Mouse (Mus musculus): ENCODE results near the gene Gpsm2. TPM values are rescaled to one million over a fixed set of nuclear protein-coding genes. Genes with fewer than 3 reads are reported as not detected.
"Not testable (repeated sequence)": the region's sequence is repeated elsewhere in the genome, so short reads cannot be mapped to it uniquely, and the experiment has no call there.

The Gpsm2 gene
- polyA plus RNA-seq, 1 experiment from 2014 or later: 31.3 TPM

GRCm38 (mm10) chr3:108689979-108690378 is 32.1 kb downstream of the Gpsm2 start:
- no peaks in the 10 kb centered on the region for H3K4me1 ChIP-seq (replicated peaks)
- no peaks in the 10 kb centered on the region for H3K9me3 ChIP-seq
- H3K9ac ChIP-seq: no peak overlapping the region
- no peak overlapping the region for H3K4me3 ChIP-seq
- no peak overlapping the region for H3K27ac ChIP-seq (replicated peaks)
- peaks cover 55% of the 10 kb centered on the region for H3K36me3 ChIP-seq
- H3K4me2 ChIP-seq: no peak overlapping the region
- H3K27me3 ChIP-seq: no peaks in the 10 kb centered on the region
- WGBS: 94% methylated on average over 4 of the region's 4 CpGs
- ATAC-seq (ENCODE audit: low read depth): no peak

- peaks cover 51% of the 10 kb centered on the region for H3K36me3 ChIP-seq
Measured at GRCm38 (mm10) chr3:108689446-108689845, 32.7 kb downstream of the Gpsm2 start.

GRCm38 (mm10) chr3:108689015-108689441 is 33.1 kb downstream of the Gpsm2 start:
- no peak overlapping the region for H3K27ac ChIP-seq (replicated peaks)
- H3K4me3 ChIP-seq: no peak overlapping the region
- H3K4me2 ChIP-seq: no peak overlapping the region
- no peak overlapping the region for H3K9ac ChIP-seq
- no peaks in the 10 kb centered on the region for H3K9me3 ChIP-seq
- WGBS: 71% methylated on average over 6 of the region's 6 CpGs
- peaks cover 51% of the 10 kb centered on the region for H3K36me3 ChIP-seq
- no peaks in the 10 kb centered on the region for H3K4me1 ChIP-seq (replicated peaks)
- ATAC-seq (ENCODE audit: low read depth): no peak
- no peaks in the 10 kb centered on the region for H3K27me3 ChIP-seq

More at GRCm38 (mm10) chr3:108689446-108689845, 32.7 kb downstream of the Gpsm2 start:
- H3K4me2 ChIP-seq: no peak overlapping the region
- no peak overlapping the region for H3K9ac ChIP-seq
- H3K27ac ChIP-seq (replicated peaks): no peak overlapping the region
- no peaks in the 10 kb centered on the region for H3K27me3 ChIP-seq
- H3K9me3 ChIP-seq: no peaks in the 10 kb centered on the region
- no peak overlapping the region for H3K4me3 ChIP-seq
- H3K4me1 ChIP-seq (replicated peaks): no peaks in the 10 kb centered on the region
- no peak for ATAC-seq (ENCODE audit: low read depth)
- WGBS: 86% methylated on average over 8 of the region's 8 CpGs

- no peak for ATAC-seq (ENCODE audit: low read depth)
Measured at GRCm38 (mm10) chr3:108685701-108686100, 36.4 kb downstream of the Gpsm2 start.

GRCm38 (mm10) chr3:108683597-108683996 is 38.5 kb downstream of the Gpsm2 start:
- H3K36me3 ChIP-seq: peaks cover 81% of the 10 kb centered on the region
- not testable (repeated sequence) for H3K9ac ChIP-seq; H3K27ac ChIP-seq (replicated peaks); H3K4me1 ChIP-seq (replicated peaks); H3K9me3 ChIP-seq; H3K4me3 ChIP-seq; ATAC-seq (ENCODE audit: low read depth); H3K27me3 ChIP-seq; H3K4me2 ChIP-seq
- 92% methylated on average over 5 of the region's 5 CpGs for WGBS

More at GRCm38 (mm10) chr3:108685701-108686100, 36.4 kb downstream of the Gpsm2 start:
- peaks cover 75% of the 10 kb centered on the region for H3K36me3 ChIP-seq
- no peaks in the 10 kb centered on the region for H3K9me3 ChIP-seq
- no peak overlapping the region for H3K4me3 ChIP-seq
- 93% methylated on average over 7 of the region's 7 CpGs for WGBS
- no peaks in the 10 kb centered on the region for H3K4me1 ChIP-seq (replicated peaks)
- no peaks in the 10 kb centered on the region for H3K27me3 ChIP-seq
- no peak overlapping the region for H3K27ac ChIP-seq (replicated peaks)
- H3K4me2 ChIP-seq: no peak overlapping the region
- no peak overlapping the region for H3K9ac ChIP-seq

- Histone ChIP-seq H3K9me3 (no peaks in the 10 kb centered on the region), H3K4me1 (replicated peaks) (no peaks in the 10 kb centered on the region), H3K4me2 (no peak overlapping the region), H3K27ac (replicated peaks) (no peak overlapping the region), H3K9ac (no peak overlapping the region), H3K4me3 (no peak overlapping the region), H3K27me3 (no peaks in the 10 kb centered on the region), H3K36me3 (peaks cover 88% of the 10 kb centered on the region)
- WGBS: 77% methylated on average over 4 of the region's 4 CpGs
- no peak for ATAC-seq (ENCODE audit: low read depth)
Measured at GRCm38 (mm10) chr3:108681004-108681403, 41.1 kb downstream of the Gpsm2 start.

- no peak overlapping the region for H3K4me2 ChIP-seq
- H3K9me3 ChIP-seq: no peaks in the 10 kb centered on the region
- no peaks in the 10 kb centered on the region for H3K27me3 ChIP-seq
- peaks cover 86% of the 10 kb centered on the region for H3K36me3 ChIP-seq
- no peak overlapping the region for H3K9ac ChIP-seq
- WGBS: 79% methylated on average over 4 of the region's 4 CpGs
- H3K27ac ChIP-seq (replicated peaks): no peak overlapping the region
- H3K4me1 ChIP-seq (replicated peaks): no peaks in the 10 kb centered on the region
- H3K4me3 ChIP-seq: no peak overlapping the region
- ATAC-seq (ENCODE audit: low read depth): no peak
Measured at GRCm38 (mm10) chr3:108676616-108677015, 45.5 kb downstream of the Gpsm2 start.

- H3K4me2 ChIP-seq: no peak overlapping the region
- H3K27ac ChIP-seq (replicated peaks): no peak overlapping the region
- no peaks in the 10 kb centered on the region for H3K9me3 ChIP-seq
- no peak overlapping the region for H3K9ac ChIP-seq
- no peak for ATAC-seq (ENCODE audit: low read depth)
- no peaks in the 10 kb centered on the region for H3K27me3 ChIP-seq
- no peak overlapping the region for H3K4me3 ChIP-seq
- peaks cover 44% of the 10 kb centered on the region for H3K36me3 ChIP-seq
- no peaks in the 10 kb centered on the region for H3K4me1 ChIP-seq (replicated peaks)
- 76% methylated on average over 1 of the region's 1 CpGs for whole genome bisulfite sequencing
Measured at GRCm38 (mm10) chr3:108660941-108661340, 61.2 kb downstream of the Gpsm2 start.

- Histone ChIP-seq H3K4me1 (replicated peaks) (peaks cover 14% of the 10 kb centered on the region), H3K27ac (replicated peaks) (no peak overlapping the region), H3K9me3 (no peaks in the 10 kb centered on the region), H3K27me3 (no peaks in the 10 kb centered on the region), H3K36me3 (peaks cover 23% of the 10 kb centered on the region), H3K9ac (no peak overlapping the region), H3K4me3 (no peak overlapping the region), H3K4me2 (no peak overlapping the region)
- ATAC-seq (ENCODE audit: low read depth): no peak
- 95% methylated on average over 9 of the region's 9 CpGs for WGBS
Measured at GRCm38 (mm10) chr3:108658612-108659011, 63.5 kb downstream of the Gpsm2 start.

- no peak overlapping the region for H3K9ac ChIP-seq
- H3K27ac ChIP-seq (replicated peaks): no peak overlapping the region
- H3K36me3 ChIP-seq: no peaks in the 10 kb centered on the region
- H3K4me3 ChIP-seq: no peak overlapping the region
- H3K27me3 ChIP-seq: no peaks in the 10 kb centered on the region
- whole genome bisulfite sequencing: 70% methylated on average over 7 of the region's 7 CpGs
- no peaks in the 10 kb centered on the region for H3K9me3 ChIP-seq
- H3K4me1 ChIP-seq (replicated peaks): peaks cover 14% of the 10 kb centered on the region
- H3K4me2 ChIP-seq: no peak overlapping the region
- no peak for ATAC-seq (ENCODE audit: low read depth)
Measured at GRCm38 (mm10) chr3:108655486-108655885, 66.6 kb downstream of the Gpsm2 start.

GRCm38 (mm10) chr3:108654566-108654965 is 67.5 kb downstream of the Gpsm2 start:
- peak overlapping the region; percentile 62 for H3K4me2 ChIP-seq
- ATAC-seq (ENCODE audit: low read depth): no peak
- H3K36me3 ChIP-seq: no peaks in the 10 kb centered on the region
- H3K9ac ChIP-seq: peak overlapping the region; percentile 86
- peaks cover 14% of the 10 kb centered on the region for H3K4me1 ChIP-seq (replicated peaks)
- no peak overlapping the region for H3K27ac ChIP-seq (replicated peaks)
- H3K4me3 ChIP-seq: peak overlapping the region; percentile 76
- 35% methylated on average over 14 of the region's 14 CpGs for WGBS
- H3K27me3 ChIP-seq: no peaks in the 10 kb centered on the region
- no peaks in the 10 kb centered on the region for H3K9me3 ChIP-seq

GRCm38 (mm10) chr3:108653710-108654379 is 68.3 kb downstream of the Gpsm2 start, which contains the start of gene Clcc1:
Gene Clcc1, plus strand, starts transcription at chr3:108653913.
- peak; percentile 97 for ATAC-seq (ENCODE audit: low read depth)
- Histone ChIP-seq H3K9me3 (no peaks in the 10 kb centered on the region), H3K4me2 (peak within 1 kb of the TSS; percentile 62), H3K27ac (replicated peaks) (peak within 1 kb of the TSS; percentile 90), H3K4me1 (replicated peaks) (peaks cover 14% of the 10 kb centered on the region), H3K36me3 (no peaks in the 10 kb centered on the region), H3K4me3 (peak within 1 kb of the TSS; percentile 76), H3K9ac (peak within 1 kb of the TSS; percentile 86), H3K27me3 (no peaks in the 10 kb centered on the region)
- under 1% methylated on average over 57 of the region's 57 CpGs for WGBS

All from neural tube, embryonic 13.5 days (tissue).